Mouse (Mus musculus): Measurements from ENCODE around the gene Ppm1n. TPM values are rescaled to one million over a fixed set of nuclear protein-coding genes. Genes with fewer than 3 reads are reported as not detected.

Ppm1n gene
- total RNA-seq, 2 experiments from 2014 or later: not detected

DNA sequence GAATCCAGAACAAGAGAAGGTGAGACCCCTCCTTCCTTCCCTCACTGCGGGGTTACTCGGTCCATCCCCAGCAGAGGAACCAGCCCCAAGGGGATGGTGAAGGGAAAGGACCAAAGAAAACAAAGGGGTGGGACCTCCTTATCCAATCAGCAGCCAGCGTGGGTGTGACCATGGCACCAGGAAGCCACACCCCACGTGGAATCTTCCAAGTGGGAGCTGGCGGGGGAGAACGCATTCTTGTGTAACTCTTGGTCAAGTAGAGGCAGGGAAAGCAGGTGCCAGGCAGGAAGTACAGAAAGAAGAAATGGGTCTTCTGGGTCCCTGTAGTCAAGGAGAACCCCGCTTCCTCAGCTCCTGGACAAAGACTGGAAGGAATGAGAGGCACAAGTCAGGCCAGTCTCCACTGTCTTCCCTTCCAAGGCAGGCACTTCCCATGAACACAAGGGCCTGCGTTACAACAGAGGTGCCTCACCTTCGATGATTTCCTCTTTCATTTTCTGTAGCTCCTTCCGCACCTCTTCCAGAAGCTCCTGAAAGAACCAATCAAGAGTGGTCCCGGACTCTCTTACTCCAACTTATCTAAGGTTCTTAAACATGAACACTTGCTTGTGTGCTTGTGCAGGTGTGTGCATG, 22.4 kb downstream of the Ppm1n start:
- peak; percentile 29 to 45 for DNase-seq (ENCODE audit: extremely low spot score in 1 of 2, low spot score in 2 of 2)
- TF ChIP-seq CTCF (IDR thresholded peaks at IDR 0.05): no peak
- H3K27ac ChIP-seq: no peak overlapping the region
- intact Hi-C loops (cut with DNase I): no loop called here
- H3K4me3 ChIP-seq: no peak overlapping the region

DNA sequence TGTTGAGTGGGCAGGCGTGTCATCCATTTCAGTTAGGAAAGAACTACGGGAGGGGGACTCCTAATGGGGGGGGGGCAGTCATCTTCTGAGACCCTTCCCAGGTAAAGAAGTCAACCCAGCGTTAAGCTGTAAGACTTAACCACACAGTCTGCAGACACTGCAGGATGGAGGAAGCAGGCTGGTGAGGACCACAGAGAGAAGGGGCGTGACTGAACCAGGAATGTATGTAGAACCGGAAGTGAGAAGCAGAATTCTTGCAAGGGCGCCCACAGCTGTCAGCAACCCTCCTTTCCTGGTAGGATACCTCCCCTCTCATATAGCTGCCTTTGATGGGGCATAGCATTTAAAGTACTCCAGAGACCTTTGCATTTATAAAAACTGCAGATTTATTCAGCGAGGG, 23.3 kb downstream of the Ppm1n start:
- H3K27ac ChIP-seq: no peak overlapping the region
- intact Hi-C loops (cut with DNase I): no loop called here
- DNase-seq (ENCODE audit: extremely low spot score in 1 of 2, low spot score in 2 of 2): no peak
- no peak for TF ChIP-seq CTCF (IDR thresholded peaks at IDR 0.05)
- H3K4me3 ChIP-seq: no peak overlapping the region

DNA sequence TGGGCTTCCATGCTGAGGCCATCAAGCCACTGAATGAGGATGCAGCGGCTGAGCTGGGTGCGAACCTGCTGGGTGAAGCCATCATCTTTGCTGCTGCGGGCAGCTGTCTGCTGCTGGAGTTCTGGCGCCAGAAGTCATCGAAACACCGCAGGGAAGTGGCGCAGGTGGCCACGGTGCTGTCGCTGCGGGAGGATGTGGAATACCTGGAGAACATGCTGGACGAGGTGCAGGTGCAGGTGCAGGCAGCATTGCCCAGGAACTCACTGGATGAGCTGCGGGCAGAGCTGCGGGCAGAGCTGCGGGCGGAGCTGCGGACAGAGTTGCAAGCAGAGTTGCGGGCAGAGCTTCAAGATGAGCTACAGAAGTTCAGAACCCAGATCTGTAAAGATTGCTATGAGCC, 24.5 kb downstream of the Ppm1n start:
- no peak for DNase-seq (ENCODE audit: extremely low spot score in 1 of 2, low spot score in 2 of 2)
- no peak overlapping the region for H3K4me3 ChIP-seq
- no peak for TF ChIP-seq CTCF (IDR thresholded peaks at IDR 0.05)
- intact Hi-C loops (cut with DNase I): no loop called here
- H3K27ac ChIP-seq: no peak overlapping the region

DNA sequence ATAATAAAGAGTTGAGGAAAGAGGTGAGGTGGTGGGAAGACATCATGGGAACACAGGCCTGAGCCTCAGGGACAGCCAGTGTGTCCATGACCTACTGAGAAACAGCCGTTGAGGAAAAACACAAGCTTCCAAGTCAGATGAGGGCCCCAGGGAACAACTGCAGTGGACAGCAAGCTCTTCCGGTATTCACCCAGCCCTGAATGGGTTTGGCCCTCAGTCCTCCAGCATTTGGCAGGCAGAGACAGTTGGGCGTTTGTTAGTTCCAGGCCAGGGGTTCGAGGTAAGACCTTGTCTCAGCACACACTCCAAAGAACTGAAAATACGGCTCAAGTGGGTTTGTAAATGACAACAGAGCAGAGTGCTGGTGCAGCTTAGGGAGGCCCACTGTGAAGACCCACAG, 26.4 kb downstream of the Ppm1n start:
- TF ChIP-seq CTCF (IDR thresholded peaks at IDR 0.05): no peak
- no peak for DNase-seq (ENCODE audit: extremely low spot score in 1 of 2, low spot score in 2 of 2)
- H3K4me3 ChIP-seq: no peak overlapping the region
- intact Hi-C loops (cut with DNase I): no loop called here
- H3K27ac ChIP-seq: no peak overlapping the region

DNA sequence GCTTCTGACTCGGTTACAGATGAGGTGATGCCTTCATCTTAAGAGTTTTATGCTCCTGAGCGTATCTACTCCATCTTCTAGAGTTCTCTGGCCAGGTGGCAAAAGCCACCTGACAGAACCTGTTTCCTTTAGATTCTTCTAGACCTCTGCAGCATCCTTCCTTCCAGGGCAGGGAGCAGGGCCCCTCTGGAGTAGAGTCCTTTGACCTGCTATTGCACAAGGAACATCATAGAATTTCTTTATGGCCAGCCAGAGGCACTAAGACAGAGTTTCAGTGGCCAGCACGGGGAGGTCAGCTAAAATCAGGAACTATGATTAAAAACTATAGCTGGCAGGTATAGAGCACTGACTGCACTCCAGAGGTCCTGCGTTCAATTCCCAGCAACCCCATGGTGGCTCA, 27.8 kb downstream of the Ppm1n start:
- H3K27ac ChIP-seq: no peak overlapping the region
- DNase-seq (ENCODE audit: extremely low spot score in 1 of 2, low spot score in 2 of 2): no peak
- H3K4me3 ChIP-seq: no peak overlapping the region
- no peak for TF ChIP-seq CTCF (IDR thresholded peaks at IDR 0.05)
- intact Hi-C loops (cut with DNase I): no loop called here

DNA sequence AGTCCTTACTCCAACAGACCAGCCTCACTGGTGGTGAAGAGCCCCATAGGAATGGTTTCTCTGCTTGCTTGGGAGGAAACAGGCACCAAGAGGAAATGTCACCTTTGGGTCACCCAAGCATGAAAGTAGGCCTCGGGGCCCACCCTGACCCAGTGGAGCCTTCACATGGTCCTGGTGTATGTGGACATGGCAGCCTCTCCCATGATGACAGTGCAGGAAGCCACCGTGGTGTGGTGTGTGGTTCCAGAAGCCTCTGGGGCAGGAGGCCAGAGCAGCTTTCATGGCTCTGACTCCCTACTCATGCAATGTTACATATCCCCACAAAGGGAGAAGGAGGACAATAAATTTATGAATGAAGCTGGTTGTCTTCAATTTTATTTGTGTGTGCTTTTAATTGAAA, 32.4 kb downstream of the Ppm1n start:
- no peak overlapping the region for H3K27ac ChIP-seq
- intact Hi-C loops (cut with DNase I): no loop called here
- H3K4me3 ChIP-seq: no peak overlapping the region
- no peak for DNase-seq (ENCODE audit: extremely low spot score in 1 of 2, low spot score in 2 of 2)
- no peak for TF ChIP-seq CTCF (IDR thresholded peaks at IDR 0.05)

DNA sequence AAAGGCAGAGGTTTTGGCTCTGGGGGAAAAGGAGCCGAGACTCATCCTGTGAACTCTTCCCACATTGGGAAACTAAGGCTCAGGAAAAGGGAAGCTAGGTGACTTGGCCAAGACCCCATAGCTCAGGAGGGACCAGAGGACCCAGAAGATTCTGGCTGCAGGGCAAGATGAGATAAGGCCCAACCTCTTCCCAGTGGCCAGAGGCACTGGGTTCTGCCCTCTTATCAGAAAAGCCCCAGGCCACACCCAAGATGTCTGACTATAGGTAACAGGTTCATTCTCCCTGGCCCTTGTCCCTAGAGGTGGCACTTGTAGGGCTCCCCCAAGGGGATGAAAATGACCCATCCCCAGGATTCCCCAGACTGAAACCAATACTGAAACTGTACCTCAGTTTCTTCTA, 33.0 kb downstream of the Ppm1n start:
- intact Hi-C loops (cut with DNase I): no loop called here
- no peak for DNase-seq (ENCODE audit: extremely low spot score in 1 of 2, low spot score in 2 of 2)
- no peak overlapping the region for H3K4me3 ChIP-seq
- TF ChIP-seq CTCF (IDR thresholded peaks at IDR 0.05): no peak
- H3K27ac ChIP-seq: no peak overlapping the region

DNA sequence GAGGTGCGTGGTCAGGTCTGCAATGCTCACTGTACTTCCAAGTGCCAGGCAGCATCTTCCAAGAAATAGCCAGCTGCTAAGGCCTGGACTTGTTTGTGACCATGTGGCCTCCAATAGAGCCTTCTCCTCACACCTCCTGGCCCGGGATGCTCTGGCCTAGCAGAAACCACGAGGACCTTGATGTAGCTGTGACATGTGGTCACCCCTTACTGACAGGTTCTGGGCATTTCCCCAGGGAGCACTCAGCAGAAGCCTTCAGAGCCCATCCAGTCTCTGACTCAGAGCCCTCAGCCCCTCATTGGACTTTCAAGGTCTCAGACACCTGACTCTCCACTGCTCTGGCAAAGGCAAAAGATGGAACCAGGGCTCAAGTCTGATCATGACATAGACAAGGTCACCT, 34.8 kb downstream of the Ppm1n start:
- intact Hi-C loops (cut with DNase I): no loop called here
- TF ChIP-seq CTCF (IDR thresholded peaks at IDR 0.05): no peak
- DNase-seq (ENCODE audit: extremely low spot score in 1 of 2, low spot score in 2 of 2): no peak
- Histone ChIP-seq H3K4me3 (no peak overlapping the region), H3K27ac (peak overlapping the region; percentile 11; the same call in 1 of the 2 replicates)

DNA sequence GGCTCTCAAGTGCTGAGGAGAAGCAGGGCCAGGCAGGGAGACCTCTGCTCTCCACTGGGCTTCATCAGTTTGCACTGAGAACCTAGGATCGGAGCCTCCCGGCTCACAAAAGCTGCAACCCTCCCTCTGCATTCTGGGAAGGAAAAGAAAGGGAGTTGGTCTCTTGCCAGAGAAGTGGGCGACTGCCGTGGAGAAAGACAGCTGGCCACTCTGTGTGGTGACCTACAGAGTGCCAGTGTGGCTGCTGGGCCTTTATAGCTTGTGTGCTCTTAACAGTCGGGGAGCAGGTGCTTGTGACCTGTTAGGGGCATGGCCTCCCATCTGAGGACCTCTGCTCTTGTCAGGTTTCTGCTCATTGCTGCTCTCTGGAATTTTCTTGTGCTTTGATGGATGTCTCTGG, 36.0 kb downstream of the Ppm1n start:
- Histone ChIP-seq H3K4me3 (no peak overlapping the region), H3K27ac (peak overlapping the region; percentile 34; the same call in 1 of the 2 replicates)
- intact Hi-C loops (cut with DNase I): no loop called here
- peak in 1 of 2 experiments; percentile 42 for DNase-seq (ENCODE audit: extremely low spot score in 1 of 2, low spot score in 2 of 2)
- TF ChIP-seq CTCF (IDR thresholded peaks at IDR 0.05): no peak

DNA sequence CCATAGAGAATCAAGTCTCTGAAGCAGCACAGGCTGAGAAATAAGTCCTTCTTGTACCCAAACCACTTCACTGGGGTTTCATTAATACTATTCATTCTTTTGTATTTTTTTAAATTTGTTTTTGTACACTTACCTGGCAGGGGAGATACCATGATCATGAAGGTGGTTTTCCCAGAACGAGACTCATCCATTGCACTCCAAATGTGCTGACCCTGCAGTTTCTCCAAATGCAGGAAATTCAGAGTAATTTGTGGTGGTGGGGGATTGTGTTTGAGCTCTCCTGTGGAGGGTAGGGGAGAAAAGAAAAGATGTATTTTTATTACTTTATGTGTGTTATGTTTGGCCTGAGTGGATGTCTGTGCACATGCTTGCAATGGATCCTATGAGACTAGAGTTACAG, 37.9 kb downstream of the Ppm1n start:
- intact Hi-C loops (cut with DNase I): no loop called here
- no peak for TF ChIP-seq CTCF (IDR thresholded peaks at IDR 0.05)
- DNase-seq (ENCODE audit: extremely low spot score in 1 of 2, low spot score in 2 of 2): no peak
- Histone ChIP-seq H3K27ac (no peak overlapping the region), H3K4me3 (no peak overlapping the region)

DNA sequence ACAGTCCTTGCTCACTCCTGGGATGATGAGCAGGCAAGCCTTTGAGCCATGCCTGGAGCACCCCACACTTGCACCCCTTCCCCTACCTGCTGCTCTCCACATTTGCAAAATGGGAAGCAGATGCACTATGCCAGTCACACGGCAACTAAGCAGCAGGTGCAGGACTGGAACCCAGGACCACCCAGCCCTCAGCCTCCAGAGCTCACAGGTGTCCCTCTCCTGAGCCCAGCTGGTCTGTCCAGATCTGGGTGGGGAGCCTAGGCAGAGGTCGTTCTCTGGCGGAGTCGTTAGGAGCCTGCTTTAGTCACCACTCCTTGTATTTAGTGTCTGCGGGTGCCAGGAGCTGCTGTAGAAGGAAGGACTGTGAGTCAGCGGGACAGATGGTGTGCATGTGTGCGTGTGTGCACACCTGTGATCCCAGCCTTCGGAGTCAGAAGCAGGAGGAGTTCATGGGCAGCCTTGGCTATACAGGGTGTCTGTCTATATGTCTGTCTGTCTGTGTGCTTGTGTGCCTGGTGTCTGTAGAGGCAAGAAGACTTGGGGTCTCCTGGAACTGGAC, 38.9 kb downstream of the Ppm1n start:
- intact Hi-C loops (cut with DNase I): no loop called here
- DNase-seq (ENCODE audit: extremely low spot score in 1 of 2, low spot score in 2 of 2): peak in 1 of 2 experiments; percentile 38
- H3K27ac ChIP-seq: 0 out of 2 replicates have a peak overlapping the region, but pooled peaks have one; percentile 12
- H3K4me3 ChIP-seq: no peak overlapping the region
- no peak for TF ChIP-seq CTCF (IDR thresholded peaks at IDR 0.05)

DNA sequence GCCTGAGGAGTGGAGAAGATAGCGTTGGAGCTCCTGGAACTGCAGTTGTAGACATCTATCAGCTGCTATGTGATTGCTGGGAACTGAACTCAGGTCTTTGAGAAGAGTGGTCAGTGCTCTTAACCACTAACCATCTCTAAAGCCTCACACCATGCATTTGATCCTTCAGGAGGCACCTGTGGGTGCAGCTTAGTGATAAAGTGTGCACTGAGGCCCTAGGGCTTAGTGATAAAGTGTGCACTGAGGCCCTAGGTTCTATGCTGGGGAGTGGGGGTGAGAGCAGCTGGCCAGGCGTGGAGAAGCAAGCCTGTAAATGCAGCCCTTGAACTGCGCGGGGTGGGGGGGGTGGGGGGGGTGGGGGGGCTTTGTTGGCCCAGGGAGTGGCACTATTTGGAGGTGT, 39.9 kb downstream of the Ppm1n start:
- H3K27ac ChIP-seq: no peak overlapping the region
- H3K4me3 ChIP-seq: no peak overlapping the region
- TF ChIP-seq CTCF (IDR thresholded peaks at IDR 0.05): no peak
- DNase-seq (ENCODE audit: extremely low spot score in 1 of 2, low spot score in 2 of 2): no peak
- intact Hi-C loops (cut with DNase I): loop anchor here (1.0 to 2.0 kb wide), 3 partner anchors 37 to 102 kb away; no protein-coding TSS in a partner anchor

DNA sequence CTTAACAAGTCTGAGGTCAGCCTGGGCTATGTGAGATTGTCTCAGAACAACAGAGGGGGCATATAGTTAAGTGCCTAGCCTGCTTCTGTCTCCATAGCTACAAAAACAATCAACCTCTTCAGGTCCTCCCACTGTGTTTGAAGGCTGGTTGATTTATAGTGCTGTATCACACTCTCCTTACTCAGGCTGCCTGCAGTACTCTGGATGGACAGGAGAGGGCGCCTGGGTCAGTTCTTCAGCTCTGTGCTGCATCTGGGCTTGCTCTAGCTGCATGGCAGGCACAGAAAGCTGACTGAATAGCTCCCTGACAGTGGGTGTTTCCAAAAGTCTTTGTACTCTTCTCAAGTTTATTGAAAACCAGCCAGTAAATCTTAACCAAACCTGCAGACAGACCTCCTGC, 40.4 kb downstream of the Ppm1n start:
- intact Hi-C loops (cut with DNase I): loop anchor here (1.0 to 2.0 kb wide), 3 partner anchors 37 to 103 kb away; no protein-coding TSS in a partner anchor
- peak; percentile 99 for TF ChIP-seq CTCF (IDR thresholded peaks at IDR 0.05)

More for the DNA sequence above, 40.4 kb downstream of the Ppm1n start:
- H3K27ac ChIP-seq: no peak overlapping the region
- H3K4me3 ChIP-seq: no peak overlapping the region
- peak; percentile 87 to 94 for DNase-seq (ENCODE audit: extremely low spot score in 1 of 2, low spot score in 2 of 2)

All from left cerebral cortex, adult 2 months (tissue).